Mouse (Mus musculus) E14TG2a.4 (cell line): ENCODE results near the gene Rhob.

Experiments used
- CTCF ChIP-seq: conservative IDR thresholded peaks from 2 replicates; pipeline ENCODE4 v1.5.1; 2014; ENCODE audit warnings: low read length
- POU5F1 ChIP-seq: IDR thresholded peaks from 2 replicates; pipeline ENCODE4 v1.6.1; 2014; ENCODE audit warnings: low read length, borderline replicate concordance

DNA sequence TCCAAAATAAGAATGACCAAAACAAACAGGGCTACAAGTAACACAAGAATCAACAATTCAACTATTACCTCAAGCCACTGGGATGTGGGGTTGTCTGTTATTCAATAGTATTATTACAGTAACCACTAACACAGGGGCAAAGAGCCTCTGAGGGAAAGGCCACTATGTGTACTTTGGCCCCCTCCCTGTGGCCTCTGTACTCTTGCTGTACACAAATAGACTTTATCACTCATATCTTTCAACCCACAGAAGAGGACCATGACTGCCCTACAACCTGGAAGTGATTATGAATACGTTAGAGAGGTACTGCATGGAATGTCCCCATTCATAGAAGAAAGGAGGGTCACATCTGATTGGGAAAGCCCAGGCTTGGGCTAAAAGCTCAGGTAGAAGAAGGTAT is 35.1 kb upstream of the Rhob start:
- TF ChIP-seq CTCF: no peak
- no peak for TF ChIP-seq POU5F1
